Mouse (Mus musculus) T-helper 2 cell (primary cell): ENCODE results near the gene Col16a1.

Experiments used
- in situ Hi-C: fragments of 300-600 bp; cut with MboI, MseI; formaldehyde crosslinking; loops from one replicate; pipeline ENCODE4 v1.15.1; 2025; ENCODE audit warnings: high pct_unique_total_duplicates

The Col16a1 gene

GRCm38 (mm10) chr4:130128907-130129306 lies 81.3 kb downstream of the Col16a1 start:
- in situ Hi-C loops: loop anchor here (5.0 kb wide), 1 partner anchor 508 kb away; no protein-coding TSS in a partner anchor

- in situ Hi-C loops: no loop called here
Measured at GRCm38 (mm10) chr4:130130082-130130481, 82.4 kb downstream of the Col16a1 start.

GRCm38 (mm10) chr4:130130641-130131350 lies 83.2 kb downstream of the Col16a1 start:
- in situ Hi-C loops: no loop called here

- in situ Hi-C loops: no loop called here
Measured at GRCm38 (mm10) chr4:130131448-130132105, 83.9 kb downstream of the Col16a1 start.

- in situ Hi-C loops: no loop called here
Measured at GRCm38 (mm10) chr4:130133399-130133798, 85.8 kb downstream of the Col16a1 start.

- in situ Hi-C loops: no loop called here
Measured at GRCm38 (mm10) chr4:130138441-130139213, 91.0 kb downstream of the Col16a1 start.

GRCm38 (mm10) chr4:130139214-130139492 lies 91.5 kb downstream of the Col16a1 start, which contains the start of gene Hcrtr1:
Hcrtr1 (minus strand) TSS chr4:130139359.
- in situ Hi-C loops: no loop called here

GRCm38 (mm10) chr4:130140992-130141402 lies 93.4 kb downstream of the Col16a1 start:
- in situ Hi-C loops: loop anchor here (5.0 kb wide), 1 partner anchor 66 kb away; no protein-coding TSS in a partner anchor

- in situ Hi-C loops: loop anchor here (5.0 kb wide), 1 partner anchor 66 kb away; no protein-coding TSS in a partner anchor
Measured at GRCm38 (mm10) chr4:130141786-130142185, 94.1 kb downstream of the Col16a1 start.

- in situ Hi-C loops: no loop called here
Measured at GRCm38 (mm10) chr4:130148405-130148804, 100.8 kb downstream of the Col16a1 start.
